Mouse (Mus musculus) forelimb bud, embryonic 11.5 days (tissue): ENCODE results near the gene Iscu.
"Not testable (repeated sequence)": the region's sequence is repeated elsewhere in the genome, so short reads cannot be mapped to it uniquely, and the experiment has no call there.

Source experiments
- DNase-seq: peaks from one replicate; pipeline ENCODE4 v3.0.0-alpha.2; 2012; ENCODE audit warnings: low read depth, low spot score

The Iscu gene

GRCm38 (mm10) chr5:113755347-113756030 is 17.1 kb upstream of the Iscu start:
- DNase-seq = no peak

- no peak for DNase-seq
These were observed 11.0 kb upstream of the Iscu start for GRCm38 (mm10) chr5:113761585-113761984.

- DNase-seq = no peak
These were observed 8.1 kb upstream of the Iscu start for GRCm38 (mm10) chr5:113764426-113764825.

- DNase-seq = no peak
These were observed 6.7 kb upstream of the Iscu start for GRCm38 (mm10) chr5:113765641-113766526.

- no peak for DNase-seq
These were observed 3.7 kb upstream of the Iscu start for GRCm38 (mm10) chr5:113768806-113769205.

- DNase-seq = peak; percentile 87
These were observed 1.1 kb upstream of the Iscu start for GRCm38 (mm10) chr5:113771213-113772162.

GRCm38 (mm10) chr5:113772905-113773519 is 464 bp downstream of the Iscu start:
- no peak for DNase-seq

GRCm38 (mm10) chr5:113773664-113774063 is 1.1 kb downstream of the Iscu start:
- peak; percentile 86 for DNase-seq

- no peak for DNase-seq
These were observed 3.0 kb downstream of the Iscu start for GRCm38 (mm10) chr5:113775585-113775984.

- no peak for DNase-seq
These were observed 3.8 kb downstream of the Iscu start for GRCm38 (mm10) chr5:113776128-113776895.

GRCm38 (mm10) chr5:113776896-113777226 is 4.3 kb downstream of the Iscu start:
- no peak for DNase-seq

GRCm38 (mm10) chr5:113777728-113778127 is 5.2 kb downstream of the Iscu start:
- DNase-seq = not testable (repeated sequence)

GRCm38 (mm10) chr5:113779569-113779968 is 7.0 kb downstream of the Iscu start:
- no peak for DNase-seq

GRCm38 (mm10) chr5:113780082-113780752 is 7.7 kb downstream of the Iscu start:
- DNase-seq = no peak

GRCm38 (mm10) chr5:113780763-113781162 is 8.2 kb downstream of the Iscu start:
- no peak for DNase-seq

- DNase-seq = no peak
These were observed 8.7 kb downstream of the Iscu start for GRCm38 (mm10) chr5:113781254-113781653.

GRCm38 (mm10) chr5:113781875-113782274 is 9.3 kb downstream of the Iscu start:
- DNase-seq = no peak

GRCm38 (mm10) chr5:113782624-113783023 is 10.1 kb downstream of the Iscu start:
- DNase-seq = no peak

- DNase-seq = no peak
These were observed 11.0 kb downstream of the Iscu start for GRCm38 (mm10) chr5:113783581-113784001.

GRCm38 (mm10) chr5:113784104-113784503 is 11.6 kb downstream of the Iscu start:
- DNase-seq = not testable (repeated sequence)
